Mouse (Mus musculus): ENCODE measurements around the gene Banp.

The Banp gene

DNA sequence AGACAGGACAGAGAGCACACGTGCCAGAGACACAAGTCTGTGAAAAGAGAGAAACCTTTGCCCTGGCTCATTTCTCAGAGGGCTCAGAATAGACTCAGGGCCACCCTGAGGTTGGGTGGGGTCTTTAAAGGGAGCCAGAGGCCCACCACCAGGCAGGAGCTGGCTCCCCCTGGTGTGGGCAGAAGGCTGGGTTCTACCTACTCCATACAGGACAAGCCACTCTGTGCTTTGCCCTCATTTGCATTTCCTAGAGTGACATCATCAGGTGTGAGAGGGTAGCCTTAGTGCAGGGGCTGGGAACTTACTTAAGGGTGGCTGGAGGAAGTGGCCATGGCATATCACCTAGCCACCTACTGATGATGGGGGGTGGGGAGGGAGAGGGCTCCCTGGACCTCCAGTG lies 106.6 kb downstream of the Banp start:
- DNase-seq (ENCODE audit: low read depth in 1 of 2, low spot score in 2 of 2): no peak

DNA sequence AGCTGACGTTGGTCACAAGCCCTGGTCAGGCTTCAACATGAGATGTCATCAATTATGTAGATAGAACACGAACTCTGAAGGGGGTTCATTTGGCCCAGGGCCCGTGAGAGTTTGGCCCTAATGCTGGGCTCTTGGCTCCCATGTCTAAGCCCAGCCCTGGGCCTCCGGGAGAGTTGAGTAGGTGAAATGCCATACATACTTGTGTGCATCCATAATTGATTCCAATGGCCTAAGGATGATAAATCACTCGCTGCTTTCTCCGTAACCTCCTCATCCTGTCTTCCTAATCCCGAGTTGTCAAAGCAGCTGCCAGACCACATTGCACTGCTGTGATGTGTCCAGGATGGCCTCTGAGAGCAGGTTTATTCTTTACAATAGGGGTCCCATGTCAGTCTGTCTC lies 107.3 kb downstream of the Banp start:
- DNase-seq (ENCODE audit: low read depth in 1 of 2, low spot score in 2 of 2): no peak

- no peak for DNase-seq (ENCODE audit: low read depth in 1 of 2, low spot score in 2 of 2)
Observed at GRCm38 (mm10) chr8:122058510-122058909, 109.0 kb downstream of the Banp start.

GRCm38 (mm10) chr8:122058951-122059350 lies 109.4 kb downstream of the Banp start:
- no peak for DNase-seq (ENCODE audit: low read depth in 1 of 2, low spot score in 2 of 2)

DNA sequence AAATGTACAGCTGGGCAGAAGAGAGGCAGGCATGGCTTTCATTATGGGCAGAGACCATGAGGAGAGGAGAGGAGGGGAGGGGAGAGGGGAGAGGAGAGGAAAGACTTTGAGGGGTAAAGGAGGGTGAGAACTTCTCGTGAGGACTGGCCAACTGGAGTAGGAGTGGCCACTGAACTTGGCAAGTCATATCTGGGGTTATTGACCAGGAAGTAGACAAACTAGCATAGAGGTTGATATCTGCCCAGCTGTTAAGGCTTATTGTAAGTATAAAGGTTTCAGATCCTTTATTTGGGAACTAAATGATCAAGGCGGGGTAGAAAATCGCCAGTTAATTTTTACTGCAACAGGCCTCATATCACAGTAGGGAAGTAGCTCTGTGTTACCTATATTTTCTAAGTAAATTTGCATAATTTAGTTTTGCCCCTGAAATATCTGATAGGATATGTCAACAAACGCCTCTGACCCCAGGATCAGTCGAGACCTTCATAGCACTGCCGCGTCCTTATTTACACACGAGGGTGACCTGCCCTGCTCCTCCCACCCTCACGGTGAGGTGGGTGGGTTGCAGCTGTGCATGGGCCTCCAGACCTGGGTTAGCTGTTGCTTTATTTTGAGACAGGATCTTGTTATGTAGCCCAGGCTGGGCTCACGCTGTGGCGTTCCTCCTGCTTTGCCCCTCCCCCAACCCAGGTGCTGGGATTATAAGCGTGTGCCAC lies 113.1 kb downstream of the Banp start:
- DNase-seq (ENCODE audit: low read depth in 1 of 2, low spot score in 2 of 2): no peak

DNA sequence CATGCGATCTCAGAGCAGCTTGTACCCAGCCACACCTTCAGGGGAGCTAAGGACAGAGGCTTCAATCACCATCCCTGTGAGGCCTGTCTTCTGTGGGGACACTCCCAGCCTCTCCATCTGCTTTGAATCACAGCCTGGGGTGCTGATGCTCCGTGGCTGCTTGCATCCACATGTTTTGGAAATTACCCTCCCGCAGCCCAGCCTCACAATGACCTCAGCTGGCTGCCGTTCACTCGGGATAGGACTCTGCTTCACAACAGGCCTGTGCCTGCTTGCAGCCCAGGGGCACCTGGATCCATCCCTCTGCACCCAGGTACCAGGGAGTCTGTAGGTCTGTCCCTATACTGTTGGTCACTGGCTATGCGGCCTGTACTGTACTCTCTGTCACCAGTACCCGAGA lies 114.8 kb downstream of the Banp start:
- DNase-seq (ENCODE audit: low read depth in 1 of 2, low spot score in 2 of 2): no peak

DNA sequence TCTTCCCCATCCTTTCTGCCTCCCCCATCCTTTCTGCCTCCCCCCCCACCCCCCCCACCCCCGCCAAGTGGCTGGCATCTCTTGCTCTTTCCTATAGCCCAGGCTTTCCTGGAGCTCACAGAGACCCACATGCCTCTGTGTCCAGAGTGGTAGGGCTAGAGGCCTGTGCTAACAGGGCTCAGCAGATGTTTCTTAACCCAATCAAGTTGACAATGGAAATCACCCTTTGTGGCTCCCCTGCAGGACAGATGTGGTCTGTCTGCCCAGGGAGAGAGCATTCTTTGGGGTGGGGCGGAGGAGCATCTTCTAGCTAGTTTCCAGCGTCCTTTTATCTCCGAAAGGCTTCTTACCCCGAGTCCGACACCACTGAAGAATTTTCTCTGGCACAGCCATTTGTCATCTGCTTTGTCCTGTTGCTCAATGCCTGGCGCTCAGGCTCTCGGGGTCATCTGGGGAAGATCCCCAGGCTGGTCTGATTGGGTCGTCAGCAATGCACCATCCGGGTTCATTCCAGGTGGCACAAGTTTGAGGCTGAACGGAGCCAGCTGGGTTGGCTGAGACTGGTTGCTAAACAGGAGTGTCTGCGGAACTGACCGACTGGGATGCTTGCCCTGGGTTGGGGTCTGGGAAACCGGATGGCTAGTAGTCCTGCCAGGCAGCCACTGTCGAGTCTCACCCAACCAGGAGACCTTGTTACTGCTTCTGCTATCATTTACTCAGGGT lies 118.4 kb downstream of the Banp start:
- DNase-seq (ENCODE audit: low read depth in 1 of 2, low spot score in 2 of 2): no peak

GRCm38 (mm10) chr8:122068609-122069008 lies 119.1 kb downstream of the Banp start:
- DNase-seq (ENCODE audit: low read depth in 1 of 2, low spot score in 2 of 2): no peak

DNA sequence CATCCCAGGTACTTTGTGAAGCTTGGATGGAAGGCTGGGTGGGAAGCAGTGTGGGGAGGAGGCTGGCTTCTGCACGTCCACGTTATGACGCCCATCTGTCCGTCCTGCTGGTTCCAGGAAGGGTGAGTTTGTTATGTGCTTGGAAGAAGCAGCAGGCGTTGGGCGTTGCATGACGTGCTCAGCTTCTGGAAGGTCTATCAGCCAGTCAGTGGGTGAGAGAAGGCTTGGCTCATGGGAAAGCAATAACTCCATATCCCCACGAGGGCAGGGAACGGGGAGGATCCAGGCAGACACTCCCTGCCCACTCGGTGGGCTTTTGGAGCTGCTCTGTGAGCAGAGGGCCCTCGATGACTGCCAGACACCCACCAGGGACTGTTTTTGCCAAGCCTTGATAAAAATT lies 119.7 kb downstream of the Banp start:
- no peak for DNase-seq (ENCODE audit: low read depth in 1 of 2, low spot score in 2 of 2)

DNA sequence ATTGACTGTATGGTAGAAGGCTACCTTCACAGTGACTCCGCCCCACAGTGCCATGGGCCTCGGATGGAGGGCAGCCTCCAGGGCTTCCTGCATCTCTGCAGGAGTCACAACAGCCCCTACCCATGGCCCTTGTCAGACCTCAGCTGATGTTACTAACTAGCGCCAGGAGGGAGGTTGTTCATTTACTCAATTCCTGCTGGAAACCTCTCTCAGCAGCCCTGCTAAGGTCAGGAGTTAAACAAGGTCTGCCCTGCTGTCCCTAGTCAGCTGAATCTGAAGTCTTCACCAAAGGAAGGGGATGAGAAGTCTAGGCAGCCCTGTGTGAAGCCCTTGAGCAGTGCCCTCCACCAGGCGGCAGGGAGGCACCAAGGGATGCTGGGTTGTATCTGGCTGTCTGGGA lies 121.6 kb downstream of the Banp start:
- no peak for DNase-seq (ENCODE audit: low read depth in 1 of 2, low spot score in 2 of 2)

- DNase-seq (ENCODE audit: low read depth in 1 of 2, low spot score in 2 of 2): no peak
Observed at GRCm38 (mm10) chr8:122073964-122074363, 124.4 kb downstream of the Banp start.

- DNase-seq (ENCODE audit: low read depth in 1 of 2, low spot score in 2 of 2): no peak
Observed at GRCm38 (mm10) chr8:122074442-122074841, 124.9 kb downstream of the Banp start.

GRCm38 (mm10) chr8:122074977-122075376 lies 125.4 kb downstream of the Banp start:
- no peak for DNase-seq (ENCODE audit: low read depth in 1 of 2, low spot score in 2 of 2)

DNA sequence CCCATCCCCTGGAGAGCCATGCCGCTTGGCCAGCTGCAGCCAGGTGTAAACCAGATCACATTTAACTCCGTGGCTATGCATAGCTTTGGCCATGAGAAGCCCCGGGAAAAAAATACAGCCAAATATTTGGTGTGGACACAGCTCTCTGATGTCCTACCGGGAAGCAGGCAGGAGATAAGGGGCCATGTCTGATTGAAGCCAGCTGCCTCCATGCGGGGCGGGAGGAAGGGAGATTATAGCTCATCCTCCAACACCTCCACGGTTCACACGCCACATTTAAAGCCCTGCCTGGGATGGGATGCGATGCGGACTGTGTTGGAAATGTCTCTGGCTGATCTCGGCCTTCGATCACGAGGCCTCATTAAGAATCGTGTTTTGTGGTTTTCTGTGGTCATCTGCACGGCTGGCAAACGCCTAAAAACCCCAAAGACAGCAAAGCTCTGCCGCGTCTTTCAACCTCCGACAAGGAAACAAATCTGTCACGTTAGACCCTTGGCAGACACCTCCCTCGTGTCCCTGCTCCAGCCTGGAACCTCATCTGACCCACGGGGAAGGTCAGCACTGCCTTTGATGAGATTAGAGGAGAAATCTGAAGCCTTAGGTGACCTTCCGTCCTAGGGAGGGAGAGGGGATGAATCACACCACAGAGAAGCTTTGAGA lies 126.8 kb downstream of the Banp start:
- no peak for DNase-seq (ENCODE audit: low read depth in 1 of 2, low spot score in 2 of 2)

GRCm38 (mm10) chr8:122078321-122078720 lies 128.8 kb downstream of the Banp start:
- DNase-seq (ENCODE audit: low read depth in 1 of 2, low spot score in 2 of 2): no peak

Measured in monocyte, adult 2 months (primary cell).